Mouse (Mus musculus) kidney, adult 2 months (tissue): Measurements from ENCODE around the gene Ifi204. TPM values are rescaled to one million over a fixed set of nuclear protein-coding genes. Genes with fewer than 3 reads are reported as not detected.
"Not testable (repeated sequence)": the region's sequence is repeated elsewhere in the genome, so short reads cannot be mapped to it uniquely, and the experiment has no call there.

Experiments
- DNase-seq: peaks from one replicate; pipeline ENCODE4 v3.0.0; 2021
- H3K27ac ChIP-seq: fragments of 200-500 bp; 2 replicates; pipeline ENCODE4 v1.5.1; 2012; ENCODE audit warnings: low read depth, low read length, control low read depth, inconsistent platforms; ENCODE audit not compliant: insufficient read depth
- H3K27me3 ChIP-seq: fragments of 200-500 bp; replicated peaks from 2 replicates; pipeline ENCODE4 v1.6.1; 2012; ENCODE audit warnings: mild to moderate bottlenecking, moderate library complexity, low read length, inconsistent platforms; ENCODE audit not compliant: control insufficient read depth, insufficient read depth
- H3K36me3 ChIP-seq: fragments of 200-500 bp; 2 replicates; pipeline ENCODE4 v1.6.1; 2012; ENCODE audit warnings: mild to moderate bottlenecking, moderate library complexity, low read length, inconsistent platforms; ENCODE audit not compliant: control insufficient read depth, insufficient read depth
- H3K4me1 ChIP-seq: fragments of 200-500 bp; 2 replicates; pipeline ENCODE4 v1.6.1; 2011; ENCODE audit warnings: low read length; ENCODE audit not compliant: control insufficient read depth, insufficient read depth
- H3K4me3 ChIP-seq: fragments of 200-500 bp; 2 replicates; pipeline ENCODE4 v1.5.1; 2011; ENCODE audit warnings: mild to moderate bottlenecking, low read depth, low read length, control low read depth; ENCODE audit not compliant: insufficient read depth
- CTCF ChIP-seq: fragments of 200-500 bp; conservative IDR thresholded peaks from 2 replicates; pipeline ENCODE4 v1.5.1; 2011; ENCODE audit warnings: low read depth, mild to moderate bottlenecking, control low read depth, low read length, moderate library complexity, mixed read lengths; ENCODE audit not compliant: insufficient read depth, insufficient read length
- POLR2A ChIP-seq: fragments of 200-500 bp; IDR thresholded peaks from one replicate; pipeline ENCODE4 v1.6.1; 2011; ENCODE audit warnings: low read depth, low read length, control low read depth
- WGBS: fragments of 180-500 bp; shearing (Covaris S2); methylation state at CpG from one replicate; pipeline ENCODE4 v1.1.7; 2018; 5-methylcytosine and 5-hydroxymethylcytosine counted together
- polyA plus RNA-seq: library from polyadenylated mRNA; depleted of rRNA; stranded (reverse); fragments of >200 nt; gene quantifications from 2 replicates; pipeline ENCODE4 v1.2.3, GENCODE M21; 2012; rRNA removed

The Ifi204 gene
- polyA plus RNA-seq: 0.75 and 1.0 TPM in 2 replicates

DNA sequence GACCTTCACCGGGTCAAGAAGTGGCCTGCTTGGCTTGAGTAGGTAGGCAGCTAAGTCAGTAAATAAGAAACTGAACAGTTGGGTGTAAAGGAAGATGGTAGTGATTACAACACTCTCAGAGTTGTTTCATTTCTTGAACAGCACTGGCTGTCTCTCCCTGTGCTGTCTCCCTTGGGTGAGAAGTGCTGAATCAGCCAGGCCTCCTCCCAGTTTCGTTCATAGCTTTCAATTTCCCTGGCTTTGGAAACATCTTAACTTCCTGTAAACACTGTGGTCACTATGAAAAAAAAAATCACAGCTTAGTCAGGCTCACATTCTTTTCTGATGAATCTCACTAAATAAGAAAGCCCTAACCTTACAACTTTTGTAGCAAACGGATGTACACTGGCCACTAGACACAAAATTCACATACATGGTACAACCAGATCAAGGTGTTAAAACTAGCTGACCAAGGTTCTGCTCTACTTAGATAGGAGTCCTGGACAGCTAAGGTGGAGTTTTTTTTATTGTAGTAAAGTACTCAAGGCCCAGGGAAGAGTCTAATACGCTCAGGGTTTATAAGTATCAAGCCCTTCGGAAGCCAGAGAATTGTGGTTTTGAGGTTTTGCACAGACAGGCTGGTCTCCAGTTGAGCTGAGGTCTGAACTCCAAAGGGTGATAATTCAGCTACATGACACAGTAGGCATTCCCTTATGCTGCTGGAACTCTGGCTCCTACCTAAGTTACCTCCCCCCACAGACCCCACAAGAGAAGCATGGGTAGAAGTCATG is at the start of gene Ifi204:
Gene Ifi204 (minus strand): TSS at position 96 of the 770 bp plus-strand sequence.
- Histone ChIP-seq H3K4me3 (peak within 1 kb of the TSS; percentile 22; the same call in 1 of the 2 replicates), H3K27ac (peak within 1 kb of the TSS; percentile 68)
- not testable (repeated sequence) for H3K4me1 ChIP-seq, H3K27me3 ChIP-seq, H3K36me3 ChIP-seq
- 63% methylated on average over 5 of the region's 5 CpGs for WGBS
- peak; percentile 75 for DNase-seq

GRCm38 (mm10) chr1:173809294-173809693 is 42.6 kb upstream of the Ifi204 start:
- 76% methylated on average over 2 of the region's 2 CpGs for WGBS
- not testable (repeated sequence) for DNase-seq, H3K36me3 ChIP-seq, H3K4me1 ChIP-seq, H3K27me3 ChIP-seq, H3K27ac ChIP-seq, H3K4me3 ChIP-seq

GRCm38 (mm10) chr1:173802689-173803281 is 36.0 kb upstream of the Ifi204 start:
- DNase-seq: peak; percentile 54
- H3K27me3 ChIP-seq, H3K4me1 ChIP-seq, H3K4me3 ChIP-seq, H3K36me3 ChIP-seq: not testable (repeated sequence)
- peak overlapping the region; percentile 56; the same call in 1 of the 2 replicates for H3K27ac ChIP-seq
- 34% methylated on average over 2 of the region's 2 CpGs for WGBS

DNA sequence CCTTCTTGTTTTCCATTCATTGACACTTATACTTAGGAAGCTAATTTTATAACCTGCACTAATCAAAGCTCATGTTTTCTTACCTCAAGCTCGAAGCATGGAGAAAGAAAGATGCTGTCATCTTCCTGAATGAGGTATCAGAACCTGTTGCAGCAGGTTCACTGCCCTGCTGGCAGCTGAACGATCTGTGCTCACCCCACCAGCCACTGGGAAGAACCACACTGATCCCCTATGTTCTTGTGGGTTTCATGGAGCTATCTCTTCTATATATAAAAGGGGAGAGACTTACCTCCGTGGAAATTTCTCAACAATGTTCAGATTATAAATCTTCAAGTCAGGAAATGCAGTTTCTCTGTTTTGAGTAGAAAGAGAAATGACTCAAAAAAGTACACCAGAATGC is 35.5 kb upstream of the Ifi204 start:
- not testable (repeated sequence) for H3K4me1 ChIP-seq, H3K36me3 ChIP-seq, H3K27me3 ChIP-seq, H3K27ac ChIP-seq, DNase-seq
- WGBS: 44% methylated on average over 3 of the region's 3 CpGs
- H3K4me3 ChIP-seq: peak overlapping the region; percentile 16; the same call in 1 of the 2 replicates

DNA sequence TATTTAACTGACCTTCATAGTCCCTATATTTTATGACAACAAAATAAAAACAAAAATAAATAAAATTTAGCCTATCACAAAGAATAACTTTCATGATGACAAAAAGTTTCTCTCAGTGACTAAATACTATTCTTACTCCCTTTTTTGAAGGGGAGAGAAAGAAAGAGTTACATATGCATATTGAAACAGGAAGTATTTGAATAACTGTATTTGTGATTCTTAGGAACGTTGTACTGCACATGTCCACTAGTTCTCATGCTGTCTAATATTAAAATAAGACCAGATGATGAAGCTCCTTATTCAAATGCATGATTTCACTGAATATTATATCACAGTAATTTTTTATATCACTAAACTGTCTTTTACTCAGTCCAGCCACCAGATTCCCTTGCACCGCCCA is 35.0 kb upstream of the Ifi204 start:
- not testable (repeated sequence) for DNase-seq, H3K27ac ChIP-seq, H3K4me1 ChIP-seq, H3K36me3 ChIP-seq, H3K27me3 ChIP-seq, H3K4me3 ChIP-seq
- 53% methylated on average over 2 of the region's 2 CpGs for WGBS

DNA sequence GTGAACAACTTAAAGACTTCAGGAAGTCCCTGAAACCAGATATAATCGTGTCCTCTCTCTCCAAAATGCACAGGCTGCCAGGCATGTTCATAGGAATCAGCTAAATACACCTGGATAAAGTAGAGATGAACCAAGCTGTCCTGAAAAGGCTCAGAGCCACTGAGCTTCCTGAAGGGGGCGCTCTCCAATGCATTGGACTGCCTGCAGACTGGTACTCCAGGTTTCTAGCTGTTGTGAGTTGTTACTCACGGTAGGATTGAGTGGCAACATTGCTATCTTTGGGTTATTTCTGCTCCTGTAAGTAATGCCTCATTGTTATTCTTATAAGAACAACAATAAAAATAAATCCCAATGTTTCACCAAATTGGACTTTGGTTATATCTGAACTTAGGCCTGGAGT is 6.7 kb upstream of the Ifi204 start:
- H3K36me3 ChIP-seq, H3K4me1 ChIP-seq, H3K27me3 ChIP-seq, H3K27ac ChIP-seq, H3K4me3 ChIP-seq, DNase-seq: not testable (repeated sequence)
- 49% methylated on average over 3 of the region's 3 CpGs for WGBS

- not testable (repeated sequence) for H3K27me3 ChIP-seq, DNase-seq, H3K27ac ChIP-seq, H3K36me3 ChIP-seq, H3K4me3 ChIP-seq, H3K4me1 ChIP-seq
- 83% methylated on average over 5 of the region's 5 CpGs for WGBS
These were observed 6.7 kb downstream of the Ifi204 start for GRCm38 (mm10) chr1:173760032-173760431.

GRCm38 (mm10) chr1:173742262-173742661 is 24.5 kb downstream of the Ifi204 start:
- TF ChIP-seq POLR2A (no peak), CTCF (no peak)
- H3K36me3 ChIP-seq: no peaks in the 10 kb centered on the region
- no peaks in the 10 kb centered on the region for H3K4me1 ChIP-seq
- H3K27ac ChIP-seq: no peak overlapping the region
- H3K4me3 ChIP-seq: no peak overlapping the region
- 79% methylated on average over 1 of the region's 1 CpGs for WGBS
- no peaks in the 10 kb centered on the region for H3K27me3 ChIP-seq
- DNase-seq: peak; percentile 25
